Mouse (Mus musculus): ENCODE measurements around the gene Mprip.

DNA sequence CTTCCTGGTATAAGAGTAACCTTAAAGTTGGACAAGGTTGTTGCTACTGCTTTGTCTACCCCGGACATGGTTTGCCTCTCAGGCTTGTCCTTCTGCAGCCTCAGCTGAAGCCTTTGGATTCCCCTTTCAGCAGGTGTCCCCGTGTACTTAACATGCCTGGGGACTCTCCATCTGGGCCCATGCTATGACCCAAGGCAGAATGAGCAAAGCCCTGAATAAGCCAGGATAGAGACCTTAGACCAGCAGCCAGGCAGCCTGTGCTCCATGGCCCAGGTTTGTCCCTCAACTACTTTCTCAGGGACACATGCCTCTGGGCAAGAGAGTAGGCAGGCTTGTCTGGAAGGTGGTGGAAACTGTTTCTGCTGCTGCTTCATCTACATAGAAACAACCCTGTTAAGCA lies 82.2 kb downstream of the Mprip start:
- TF ChIP-seq CTCF (IDR thresholded peaks at IDR 0.05; ENCODE audit: low read depth), result no peak
- no peak for TF ChIP-seq EP300 (optimal IDR thresholded peaks at IDR 0.05)

Measured in stomach, postnatal 0 days (tissue).